ENCODE assay signal across 8 mouse cellular contexts in genomic region chr3:115712808-115713200, GRCm38 (mm10). TPM values are rescaled to one million over a fixed set of nuclear protein-coding genes. Genes with fewer than 3 reads are reported as not detected.
DNase-seq lines count a peak whose midpoint lies in the region; TF ChIP-seq lines count a peak whose summit lies in the region.

No protein-coding gene starts in this region.

- H3K4me3 ChIP-seq in gastrocnemius, adult 2 months = peak overlapping the region; percentile 81
- peak overlapping the region; percentile 60 for H3K4me3 ChIP-seq in left cerebral cortex, adult 2 months
- H3K4me3 ChIP-seq in macrophage (ENCODE audit: inconsistent target) = peak overlapping the region; percentile 69

- H3K79me2 ChIP-seq in macrophage (ENCODE audit: inconsistent target) = peaks cover 57% of the 10 kb centered on the region

- peaks cover 9% of the 10 kb centered on the region; the same call in 1 of the 2 replicates for H3K36me3 ChIP-seq in macrophage (ENCODE audit: inconsistent target)

- peak; percentile 98; the same call in 1 of the 2 replicates for TF ChIP-seq CTCF in gastrocnemius, adult 2 months (IDR thresholded peaks at IDR 0.05)
- peak; percentile 96 for TF ChIP-seq CTCF in left cerebral cortex, adult 2 months (IDR thresholded peaks at IDR 0.05)

- H3K27ac ChIP-seq in gastrocnemius, adult 2 months = peak overlapping the region; percentile 94
- peak overlapping the region; percentile 73 for H3K27ac ChIP-seq in left cerebral cortex, adult 2 months
- H3K27ac ChIP-seq in macrophage = peak overlapping the region; percentile 46

- DNase-seq in T-cell, adult 2 months (ENCODE audit: low spot score) = peak; percentile 81
- peak; percentile 34 to 73 for DNase-seq in cerebellum, postnatal 4 days (ENCODE audit: low spot score in 2 of 2)
- DNase-seq in gastrocnemius, adult 2 months = peak; percentile 72
- peak; percentile 68 for DNase-seq in hindlimb bud, embryonic 11.5 days (ENCODE audit: extremely low spot score, low read depth, low spot score)
- DNase-seq in left cerebral cortex, adult 2 months (ENCODE audit: extremely low spot score in 1 of 2, low spot score in 2 of 2) = peak; percentile 69 to 74
- peak; percentile 79 for DNase-seq in right cerebral cortex, postnatal 10 days (ENCODE audit: low spot score in 2 of 2)
- peak; percentile 64 to 71 for DNase-seq in urinary bladder, postnatal 36 days (ENCODE audit: low spot score in 2 of 2)

- WGBS in macrophage (ENCODE audit: missing documents) = 12% methylated on average over 9 of the region's 9 CpGs

- intact Hi-C loops in gastrocnemius, adult 2 months (cut with DNase I) = loop anchor here (2.0 to 5.0 kb wide), 2 partner anchors 174 to 266 kb away; partner anchors contain the start of gene Dph5
- intact Hi-C loops in left cerebral cortex, adult 2 months (cut with DNase I) = loop anchor here (2.0 to 5.0 kb wide), 5 partner anchors 51 to 264 kb away; no protein-coding TSS in a partner anchor

RNA-seq across cellular contexts. Expression of gene S1pr1, which starts 2.1 kb away (rescaled TPM):
- 10 to 100 TPM; 16.9 to 34.1 TPM for total RNA-seq in gastrocnemius, adult 2 months (2021)
- total RNA-seq in left cerebral cortex, adult 2 months (2021) = 100 to 1,000 TPM in 1 of 2 experiments, 10 to 100 TPM in 1; 90.6 to 118 TPM
- total RNA-seq in macrophage (2018; cell fraction: chromatin; rRNA removed) = 10 to 100 TPM in 13 of 26 experiments, 1 to 10 TPM in 13; 1.4 to 26.4 (median 9.4) TPM
- total RNA-seq in macrophage (2018; cell fraction: cytosol; rRNA removed) = 10 to 100 TPM in 18 of 26 experiments, 1 to 10 TPM in 8; 4.0 to 71.2 (median 27.5) TPM
- 10 to 100 TPM in 17 of 26 experiments, 1 to 10 TPM in 9; 3.9 to 70.1 (median 22.0) TPM for total RNA-seq in macrophage (2018; cell fraction: nucleus; rRNA removed)
- 25.2 to 65.7 TPM (median 58.6 TPM) in 3 replicates for polyA plus RNA-seq in macrophage (2018)

Comparison
In these comparisons a context has a peak if more than half of its experiments do, and no peak if none do; other contexts are left out.
1. Peak in every context shown above with its lines: DNase-seq, H3K4me3 ChIP-seq and H3K27ac ChIP-seq.